Mouse (Mus musculus): Measurements from ENCODE around the gene Saysd1. TPM values are rescaled to one million over a fixed set of nuclear protein-coding genes. Genes with fewer than 3 reads are reported as not detected.

Gene Saysd1
- total RNA-seq, 2 experiments from 2014 or later, result 5.5 to 6.0 TPM

GRCm38 (mm10) chr14:20165413-20165812 is 27.1 kb upstream of the Saysd1 start:
- DNase-seq (ENCODE audit: extremely low spot score in 1 of 2, low spot score in 1 of 2), result no peak

GRCm38 (mm10) chr14:20164438-20164837 is 26.1 kb upstream of the Saysd1 start:
- DNase-seq (ENCODE audit: extremely low spot score in 1 of 2, low spot score in 1 of 2), result no peak

- DNase-seq (ENCODE audit: extremely low spot score in 1 of 2, low spot score in 1 of 2), result no peak
Measured at GRCm38 (mm10) chr14:20162686-20163085, 24.4 kb upstream of the Saysd1 start.

GRCm38 (mm10) chr14:20158727-20159681 is 20.7 kb upstream of the Saysd1 start:
- no peak for DNase-seq (ENCODE audit: extremely low spot score in 1 of 2, low spot score in 1 of 2)

GRCm38 (mm10) chr14:20157595-20157994 is 19.3 kb upstream of the Saysd1 start:
- DNase-seq (ENCODE audit: extremely low spot score in 1 of 2, low spot score in 1 of 2), result no peak

- no peak for DNase-seq (ENCODE audit: extremely low spot score in 1 of 2, low spot score in 1 of 2)
Measured at GRCm38 (mm10) chr14:20155718-20156117, 17.4 kb upstream of the Saysd1 start.

GRCm38 (mm10) chr14:20154937-20155336 is 16.6 kb upstream of the Saysd1 start:
- DNase-seq (ENCODE audit: extremely low spot score in 1 of 2, low spot score in 1 of 2), result no peak

- DNase-seq (ENCODE audit: extremely low spot score in 1 of 2, low spot score in 1 of 2), result no peak
Measured at GRCm38 (mm10) chr14:20154245-20154644, 15.9 kb upstream of the Saysd1 start.

GRCm38 (mm10) chr14:20149127-20150080 is 11.1 kb upstream of the Saysd1 start:
- no peak for DNase-seq (ENCODE audit: extremely low spot score in 1 of 2, low spot score in 1 of 2)

- no peak for DNase-seq (ENCODE audit: extremely low spot score in 1 of 2, low spot score in 1 of 2)
Measured at GRCm38 (mm10) chr14:20148514-20148913, 10.2 kb upstream of the Saysd1 start.

- DNase-seq (ENCODE audit: extremely low spot score in 1 of 2, low spot score in 1 of 2), result no peak
Measured at GRCm38 (mm10) chr14:20147854-20148253, 9.5 kb upstream of the Saysd1 start.

GRCm38 (mm10) chr14:20144093-20144492 is 5.8 kb upstream of the Saysd1 start:
- DNase-seq (ENCODE audit: extremely low spot score in 1 of 2, low spot score in 1 of 2), result peak in 1 of 2 experiments; percentile 13

GRCm38 (mm10) chr14:20134965-20135671 is 3.2 kb downstream of the Saysd1 start:
- no peak for DNase-seq (ENCODE audit: extremely low spot score in 1 of 2, low spot score in 1 of 2)

- no peak for DNase-seq (ENCODE audit: extremely low spot score in 1 of 2, low spot score in 1 of 2)
Measured at GRCm38 (mm10) chr14:20128162-20128561, 10.2 kb downstream of the Saysd1 start.

- no peak for DNase-seq (ENCODE audit: extremely low spot score in 1 of 2, low spot score in 1 of 2)
Measured at GRCm38 (mm10) chr14:20127406-20128087, 10.8 kb downstream of the Saysd1 start.

- DNase-seq (ENCODE audit: extremely low spot score in 1 of 2, low spot score in 1 of 2), result no peak
Measured at GRCm38 (mm10) chr14:20120868-20121267, 17.5 kb downstream of the Saysd1 start.

GRCm38 (mm10) chr14:20120012-20120411 is 18.3 kb downstream of the Saysd1 start:
- DNase-seq (ENCODE audit: extremely low spot score in 1 of 2, low spot score in 1 of 2), result no peak

GRCm38 (mm10) chr14:20116149-20116605 is 22.2 kb downstream of the Saysd1 start:
- DNase-seq (ENCODE audit: extremely low spot score in 1 of 2, low spot score in 1 of 2), result no peak

GRCm38 (mm10) chr14:20114951-20115350 is 23.4 kb downstream of the Saysd1 start:
- no peak for DNase-seq (ENCODE audit: extremely low spot score in 1 of 2, low spot score in 1 of 2)

GRCm38 (mm10) chr14:20113964-20114363 is 24.4 kb downstream of the Saysd1 start:
- DNase-seq (ENCODE audit: extremely low spot score in 1 of 2, low spot score in 1 of 2), result peak; percentile 86 to 97

Measured in layer of hippocampus, postnatal 25 days (tissue).